Mouse (Mus musculus) CD4-positive naive resting alpha-beta T cell, adult 76 days (primary cell): ENCODE results near the gene Brap. TPM values are rescaled to one million over a fixed set of nuclear protein-coding genes. Genes with fewer than 3 reads are reported as not detected.

Experiments
- total RNA-seq: library from RNA; stranded (reverse); gene quantifications from one replicate; pipeline ENCODE4 v1.2.4, GENCODE M21; 2023

Brap gene
- 127 TPM for total RNA-seq

GRCm38 (mm10) chr5:121660059-121660896 is at the start of gene Brap, which contains the start of gene Acad10:
Gene Brap, plus strand, starts transcription at chr5:121660563.
Gene Acad10, minus strand, starts transcription at chr5:121660514.

DNA sequence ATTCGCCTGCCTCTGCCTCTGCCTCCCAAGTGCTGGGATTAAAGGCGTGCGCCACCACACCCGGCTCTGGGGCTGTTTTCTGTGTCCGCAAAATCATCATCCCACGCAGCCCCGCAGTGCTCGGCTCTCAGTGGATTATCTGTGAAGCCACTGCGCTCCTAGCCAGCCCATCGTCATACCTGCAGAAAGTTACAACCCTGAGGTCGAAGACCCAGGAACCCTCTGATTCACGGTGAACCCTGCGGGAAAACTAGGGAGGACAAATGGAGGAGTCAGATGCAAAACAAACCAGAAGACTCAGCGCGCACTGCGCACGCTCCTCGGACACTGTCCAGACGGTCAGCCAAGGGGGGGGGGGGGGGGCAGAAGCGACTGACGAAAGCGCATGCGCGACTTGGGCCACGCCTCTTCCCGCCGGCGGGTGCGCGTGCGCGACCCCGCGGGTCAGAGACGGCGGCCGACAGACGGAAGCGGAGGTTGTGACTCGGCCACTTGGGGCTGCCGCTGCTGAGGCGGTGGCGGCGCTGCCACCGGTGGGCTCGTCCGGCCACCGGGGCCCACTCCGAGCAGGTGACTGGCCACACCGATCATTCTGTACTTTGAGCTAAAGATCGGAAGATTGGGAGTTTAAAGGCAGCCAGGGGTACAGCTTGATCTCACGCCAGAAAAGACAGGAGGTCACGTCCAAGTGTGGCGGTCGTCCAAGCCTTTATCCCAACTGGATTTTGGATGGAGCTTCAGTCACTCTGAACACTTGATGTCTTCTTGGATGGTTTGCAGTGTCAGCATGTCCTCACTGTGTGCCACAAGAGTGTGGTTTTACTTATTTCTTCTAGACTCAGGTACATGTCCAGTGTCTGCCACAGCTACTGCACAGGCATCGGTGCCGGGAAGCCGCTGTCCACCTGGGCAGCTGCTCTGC is 41.5 kb upstream of the Brap start, which contains the start of gene Acad12:
Gene Acad12 (minus strand): TSS at position 347 of the 922 bp plus-strand sequence.

DNA sequence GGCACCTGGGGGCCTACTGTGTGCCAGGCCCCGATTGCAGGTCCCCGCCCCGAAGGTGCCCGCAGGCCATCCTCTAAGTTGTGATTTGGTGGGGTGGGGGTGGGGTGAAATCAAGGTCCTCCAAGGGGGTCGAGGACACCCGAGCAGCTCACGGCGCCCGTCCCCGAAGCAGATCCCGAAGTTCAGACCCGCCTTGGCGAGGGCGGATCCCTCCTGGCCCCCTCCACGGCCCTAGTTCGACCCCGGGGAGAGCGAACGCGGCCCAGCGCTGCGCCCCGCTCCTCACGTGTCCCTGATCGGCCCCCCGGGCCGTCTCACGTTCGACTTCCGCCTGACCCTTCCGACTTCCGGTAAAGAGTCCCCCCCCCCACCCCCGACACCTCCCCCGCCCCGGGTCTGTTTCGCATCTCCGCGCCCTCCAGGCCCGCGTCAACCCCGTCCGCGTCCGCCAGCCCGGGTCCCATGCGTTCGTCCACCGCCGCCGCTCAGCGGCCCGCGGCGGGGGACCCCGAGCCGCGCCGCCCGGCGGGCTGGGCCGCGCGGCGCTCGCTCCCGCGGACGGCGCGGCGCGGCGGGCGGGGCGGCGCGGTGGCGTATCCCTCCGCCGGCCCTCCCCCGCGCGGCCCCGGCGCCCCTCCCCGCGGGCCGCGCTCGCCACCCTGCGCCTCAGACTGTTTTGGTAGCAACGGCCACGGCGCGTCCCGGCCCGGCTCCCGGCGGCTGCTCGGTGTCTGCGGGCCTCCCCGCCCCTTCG is 51.0 kb downstream of the Brap start, which contains the start of gene Atxn2:
Gene Atxn2 (plus strand): TSS at position 164 of the 754 bp plus-strand sequence.

Other genes starting within 250 kb of the Brap start
- gene Tmem116, start 208.7 kb upstream of the Brap start, total RNA-seq: 0.76 TPM
- 76.0 TPM for gene Erp29, start 208.1 kb upstream of the Brap start, total RNA-seq
- gene Adam1b, start 157.1 kb upstream of the Brap start, total RNA-seq: not detected
- 7.4 TPM for gene Adam1a, start 115.1 kb upstream of the Brap start, total RNA-seq
- 1.4 TPM for gene Gm42878, start 115.1 kb upstream of the Brap start, total RNA-seq
- gene Mapkapk5, start 114.7 kb upstream of the Brap start, total RNA-seq: 97.8 TPM
- gene Aldh2, start 66.7 kb upstream of the Brap start, total RNA-seq: 97.0 TPM
- gene Acad12, start 41.6 kb upstream of the Brap start, total RNA-seq: 5.2 TPM
- gene Acad10, start within 50 bp of the Brap start, total RNA-seq: 10.1 TPM
- gene Atxn2, start 50.8 kb downstream of the Brap start, total RNA-seq: 79.9 TPM
- 38.3 TPM for gene Sh2b3, start 177.1 kb downstream of the Brap start, total RNA-seq
- 4.8 TPM for gene Pheta1, start 188.4 kb downstream of the Brap start, total RNA-seq